8 mouse cellular contexts compared by ENCODE assay signal in the genomic region with DNA sequence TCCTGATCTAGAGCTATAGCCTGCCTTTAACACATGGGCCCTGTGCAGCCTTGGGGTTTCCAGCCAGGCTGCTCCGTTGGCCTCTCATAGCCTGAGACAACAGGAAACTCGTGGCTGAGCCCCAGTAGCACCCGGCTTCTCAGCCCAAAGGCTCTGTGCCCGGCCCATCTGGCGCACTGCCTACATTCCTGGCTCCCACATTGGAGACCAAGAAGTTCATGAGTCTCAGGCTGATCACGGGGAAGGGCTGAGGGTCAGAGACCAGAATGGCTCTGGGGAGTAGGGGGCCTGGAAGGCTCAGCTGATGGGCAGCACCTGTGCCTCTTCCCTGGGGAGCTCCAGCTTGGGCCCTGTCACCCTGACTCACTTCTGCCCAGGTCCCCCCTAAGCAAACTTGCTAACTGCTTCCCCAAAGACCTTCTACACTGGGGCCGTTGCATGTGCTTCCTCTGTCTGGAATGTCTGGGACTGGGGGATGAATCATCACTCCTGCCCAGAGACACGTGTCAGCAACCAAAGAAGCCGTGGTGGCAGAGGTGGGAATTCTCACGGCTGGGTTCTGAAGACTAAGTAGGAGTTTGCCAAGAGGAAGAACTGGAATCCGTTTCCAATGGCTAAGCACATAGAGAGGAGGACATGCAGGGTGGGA. TPM values are rescaled to one million over a fixed set of nuclear protein-coding genes. Genes with fewer than 3 reads are reported as not detected.
DNase-seq lines count a peak whose midpoint lies in the region; ATAC-seq and TF ChIP-seq lines count a peak whose summit lies in the region.
"Had no signal": no experiment of that assay in that cellular context is flagged by ENCODE, and none has a peak within 500 bp of the region (broad histone marks: within the 10 kb centered on the region; RNA-seq: fewer than 3 reads in every experiment).

No protein-coding gene starts in this region.

- 70% methylated on average over 11 of the region's 11 CpGs for WGBS in neural tube, embryonic 13.5 days
- 21% methylated on average over 11 of the region's 11 CpGs for WGBS in heart, postnatal 0 days
- WGBS in midbrain, embryonic 11.5 days: 77% methylated on average over 11 of the region's 11 CpGs

- peaks cover 5% of the 10 kb centered on the region; the same call in 1 of the 2 replicates for H3K27me3 ChIP-seq in neural tube, embryonic 13.5 days
- H3K27me3 ChIP-seq in heart, postnatal 0 days (ENCODE audit: control insufficient read depth, insufficient read depth, low read length): peaks cover 9% of the 10 kb centered on the region
- no peaks in the 10 kb centered on the region for H3K27me3 ChIP-seq in midbrain, embryonic 11.5 days (ENCODE audit: control insufficient read depth, insufficient read depth, low read length)

- no peak overlapping the region for H3K4me3 ChIP-seq in neural tube, embryonic 13.5 days
- no peak overlapping the region for H3K4me3 ChIP-seq in heart, postnatal 0 days (ENCODE audit: low read depth, low read length)
- H3K4me3 ChIP-seq in midbrain, embryonic 11.5 days (ENCODE audit: low read depth, low read length): no peak overlapping the region
- H3K4me3 ChIP-seq: liver, embryonic 13.5 days had no signal

- no peaks in the 10 kb centered on the region for H3K36me3 ChIP-seq in neural tube, embryonic 13.5 days
- H3K36me3 ChIP-seq in heart, postnatal 0 days (replicated peaks; ENCODE audit: control insufficient read depth, insufficient read depth, low read length): no peaks in the 10 kb centered on the region
- H3K36me3 ChIP-seq in midbrain, embryonic 11.5 days (ENCODE audit: control insufficient read depth, insufficient read depth, low read length): no peaks in the 10 kb centered on the region
- H3K36me3 ChIP-seq: liver, embryonic 13.5 days had no signal

- DNase-seq in neural tube, embryonic 10.5 days (ENCODE audit: extremely low spot score, low spot score): no peak
- DNase-seq in cerebellum, adult 9-10 months: peak; percentile 60
- no peak for DNase-seq in heart, postnatal 0 days (ENCODE audit: low spot score)
- peak; percentile 92 for DNase-seq in lung, postnatal 10 days
- DNase-seq in frontal cortex, postnatal 14 days (ENCODE audit: low spot score in 2 of 2): no peak
- no peak for DNase-seq in midbrain, embryonic 11.5 days (ENCODE audit: low spot score, missing footprints)
- DNase-seq: liver, embryonic 13.5 days had no signal

- peaks cover 14% of the 10 kb centered on the region; the same call in 1 of the 2 replicates for H3K4me1 ChIP-seq in neural tube, embryonic 13.5 days (replicated peaks)
- H3K4me1 ChIP-seq in heart, postnatal 0 days (ENCODE audit: control insufficient read depth, insufficient read depth): peaks cover 8% of the 10 kb centered on the region; the same call in 1 of the 2 replicates
- H3K4me1 ChIP-seq in midbrain, embryonic 11.5 days (ENCODE audit: control insufficient read depth, insufficient read depth, low read length): peaks cover 6% of the 10 kb centered on the region; the same call in 1 of the 2 replicates

- no peak overlapping the region for H3K4me2 ChIP-seq in neural tube, embryonic 13.5 days
- H3K4me2 ChIP-seq in heart, postnatal 0 days (ENCODE audit: low read depth, low read length): no peak overlapping the region
- H3K4me2 ChIP-seq in midbrain, embryonic 11.5 days: no peak overlapping the region
- H3K4me2 ChIP-seq: liver, embryonic 13.5 days had no signal

- no peak for TF ChIP-seq CTCF in heart, postnatal 0 days (IDR thresholded peaks at IDR 0.05; ENCODE audit: low read depth)

- TF ChIP-seq EP300 in heart, postnatal 0 days (IDR thresholded peaks at IDR 0.05; ENCODE audit: low read depth): no peak

- H3K9ac ChIP-seq in neural tube, embryonic 13.5 days: 0 out of 2 replicates have a peak overlapping the region, but pooled peaks have one; percentile 5
- no peak overlapping the region for H3K9ac ChIP-seq in heart, postnatal 0 days (replicated peaks; ENCODE audit: low read depth, low read length)
- no peak overlapping the region for H3K9ac ChIP-seq in midbrain, embryonic 11.5 days (ENCODE audit: low read length)
- H3K9ac ChIP-seq: liver, embryonic 13.5 days had no signal

- no peak overlapping the region for H3K27ac ChIP-seq in neural tube, embryonic 13.5 days (replicated peaks)
- H3K27ac ChIP-seq in heart, postnatal 0 days (ENCODE audit: low read depth): peak overlapping the region; percentile 11; the same call in 1 of the 2 replicates
- H3K27ac ChIP-seq in midbrain, embryonic 11.5 days (ENCODE audit: low read depth, low read length): no peak overlapping the region
- H3K27ac ChIP-seq: liver, embryonic 13.5 days had no signal

- no peaks in the 10 kb centered on the region for H3K9me3 ChIP-seq in neural tube, embryonic 13.5 days
- H3K9me3 ChIP-seq in heart, postnatal 0 days (replicated peaks; ENCODE audit: control insufficient read depth, low read length): no peaks in the 10 kb centered on the region
- no peaks in the 10 kb centered on the region for H3K9me3 ChIP-seq in midbrain, embryonic 11.5 days (ENCODE audit: control insufficient read depth, low read length)
- H3K9me3 ChIP-seq: liver, embryonic 13.5 days had no signal

- no peak for ATAC-seq in neural tube, embryonic 13.5 days (ENCODE audit: low read depth)
- ATAC-seq in heart, postnatal 0 days (ENCODE audit: insufficient read depth, low read depth): peak; percentile 40
- no peak for ATAC-seq in midbrain, embryonic 11.5 days (ENCODE audit: low FRiP score)

RNA-seq across cellular contexts. Expression of a gene that starts 2.2 kb away (rescaled TPM):
- 13.4 and 14.6 TPM in 2 replicates for polyA plus RNA-seq in neural tube, embryonic 13.5 days (2015; fragmentation: Nextera tagmentation; extraction: Ambion mirVana)
- 7.1 and 20.0 TPM in 2 replicates for total RNA-seq in heart, postnatal 0 days (2014; rRNA removed; ENCODE audit: low replicate concordance)
- polyA plus RNA-seq in heart, postnatal 0 days (2015; fragmentation: Nextera tagmentation; extraction: Ambion mirVana): 3.6 and 3.7 TPM in 2 replicates
- 10.1 and 11.1 TPM in 2 replicates for polyA plus RNA-seq in midbrain, embryonic 11.5 days (2014; fragmentation: Nextera tagmentation; extraction: Ambion mirVana)

RNA-seq across cellular contexts. Expression of a gene that starts 28.2 kb away (rescaled TPM):
- polyA plus RNA-seq in neural tube, embryonic 13.5 days (2015; fragmentation: Nextera tagmentation; extraction: Ambion mirVana): 0.45 and 0.60 TPM in 2 replicates
- 0.39 TPM in 1 of 2 replicates, not detected in the other for total RNA-seq in heart, postnatal 0 days (2014; rRNA removed; ENCODE audit: low replicate concordance)
- 0.05 TPM in 1 of 2 replicates, not detected in the other for polyA plus RNA-seq in heart, postnatal 0 days (2015; fragmentation: Nextera tagmentation; extraction: Ambion mirVana)
- 0.18 and 0.23 TPM in 2 replicates for polyA plus RNA-seq in midbrain, embryonic 11.5 days (2014; fragmentation: Nextera tagmentation; extraction: Ambion mirVana)

Comparison
In these comparisons a context has a peak if more than half of its experiments do, and no peak if none do; other contexts are left out.
1. DNase-seq: peak in cerebellum, adult 9-10 months (single experiment) and lung, postnatal 10 days (single experiment); none in neural tube, embryonic 10.5 days (single experiment), heart, postnatal 0 days (single experiment), frontal cortex, postnatal 14 days (0 of 2) and midbrain, embryonic 11.5 days (single experiment).